Mouse (Mus musculus): ENCODE measurements at regions not wholly inside any gene's neighbourhood (a gene's known extent, or its start where the extent isn't known, plus 50 kb on each side); places are given as distances from the start of the nearest gene placed in this dataset.

- no peak for ATAC-seq (ENCODE audit: low FRiP score)
- Histone ChIP-seq H3K4me1 (no peaks in the 10 kb centered on the region), H3K27me3 (no peaks in the 10 kb centered on the region), H3K4me3 (no peak overlapping the region), H3K27ac (no peak overlapping the region), H3K36me3 (no peaks in the 10 kb centered on the region), H3K4me2 (replicated peaks) (no peak overlapping the region), H3K9me3 (replicated peaks) (no peaks in the 10 kb centered on the region), H3K9ac (no peak overlapping the region)
- WGBS, result 85% methylated on average over 1 of the region's 1 CpGs
Measured at GRCm38 (mm10) chr1:19528871-19529270, 320.2 kb downstream of the Tfap2b start.

DNA sequence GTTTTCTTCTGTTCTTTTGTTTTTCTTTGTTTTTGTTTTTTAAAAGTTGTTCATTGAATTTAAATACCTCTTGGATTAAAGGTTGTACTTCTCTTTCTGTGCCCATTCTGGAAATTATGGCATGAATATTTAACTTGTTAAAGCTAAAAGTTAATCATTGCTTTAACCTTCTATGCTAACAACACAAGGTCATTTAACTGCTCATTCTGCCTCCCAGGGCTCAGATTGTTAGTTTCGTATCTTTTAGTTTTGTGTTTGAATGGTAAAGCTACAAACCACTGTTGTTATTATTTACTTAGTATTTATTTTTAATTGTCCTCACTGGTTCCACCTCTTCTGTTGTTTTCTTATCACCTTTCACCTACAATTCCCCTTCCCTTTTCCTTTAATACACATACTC, 322.7 kb downstream of the Tfap2b start:
- WGBS, result 84% methylated on average over 1 of the region's 1 CpGs
- H3K9ac ChIP-seq, result no peak overlapping the region
- H3K4me3 ChIP-seq, result no peak overlapping the region
- no peaks in the 10 kb centered on the region for H3K36me3 ChIP-seq
- no peak for ATAC-seq (ENCODE audit: low FRiP score)
- no peaks in the 10 kb centered on the region for H3K9me3 ChIP-seq (replicated peaks)
- H3K27me3 ChIP-seq, result no peaks in the 10 kb centered on the region
- H3K27ac ChIP-seq, result no peak overlapping the region
- no peaks in the 10 kb centered on the region for H3K4me1 ChIP-seq
- no peak overlapping the region for H3K4me2 ChIP-seq (replicated peaks)

GRCm38 (mm10) chr1:19534990-19535389, 326.3 kb downstream of the Tfap2b start:
- 58% methylated on average over 2 of the region's 2 CpGs for WGBS

GRCm38 (mm10) chr1:19543011-19543410, 334.3 kb downstream of the Tfap2b start:
- Histone ChIP-seq H3K4me3 (no peak overlapping the region), H3K27me3 (no peaks in the 10 kb centered on the region), H3K4me1 (no peaks in the 10 kb centered on the region), H3K36me3 (no peaks in the 10 kb centered on the region), H3K9me3 (replicated peaks) (no peaks in the 10 kb centered on the region), H3K4me2 (replicated peaks) (no peak overlapping the region), H3K9ac (no peak overlapping the region), H3K27ac (no peak overlapping the region)
- ATAC-seq (ENCODE audit: low FRiP score), result no peak
- 83% methylated on average over 1 of the region's 1 CpGs for WGBS

More at GRCm38 (mm10) chr1:19534990-19535389, 326.3 kb downstream of the Tfap2b start:
- H3K36me3 ChIP-seq, result no peaks in the 10 kb centered on the region
- H3K4me3 ChIP-seq, result no peak overlapping the region
- no peak overlapping the region for H3K9ac ChIP-seq
- no peaks in the 10 kb centered on the region for H3K9me3 ChIP-seq (replicated peaks)
- ATAC-seq (ENCODE audit: low FRiP score), result no peak
- no peak overlapping the region for H3K27ac ChIP-seq
- H3K4me2 ChIP-seq (replicated peaks), result no peak overlapping the region
- no peaks in the 10 kb centered on the region for H3K4me1 ChIP-seq
- H3K27me3 ChIP-seq, result no peaks in the 10 kb centered on the region

DNA sequence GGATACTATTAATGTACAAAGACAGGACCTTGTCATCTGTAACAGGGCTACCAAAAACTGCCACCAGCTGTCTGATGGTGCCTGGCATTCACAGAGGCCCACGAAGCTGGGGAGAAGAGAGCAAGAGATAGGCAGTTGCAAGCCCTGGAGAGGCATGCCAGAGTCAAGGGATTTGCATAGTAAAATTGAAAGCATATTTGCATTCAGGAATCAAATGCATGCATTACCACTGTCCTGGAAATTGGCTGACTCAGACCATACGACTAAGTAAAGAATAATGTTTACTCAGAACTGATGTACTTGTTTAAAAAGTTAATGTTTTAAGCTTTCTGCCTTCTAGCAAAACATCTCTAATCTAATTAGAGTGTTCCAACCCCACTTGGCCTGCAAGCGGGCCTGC, 357.0 kb downstream of the Tfap2b start:
- Histone ChIP-seq H3K4me3 (no peak overlapping the region), H3K27me3 (no peaks in the 10 kb centered on the region), H3K27ac (no peak overlapping the region), H3K9me3 (replicated peaks) (no peaks in the 10 kb centered on the region), H3K4me2 (replicated peaks) (no peak overlapping the region), H3K4me1 (no peaks in the 10 kb centered on the region), H3K36me3 (no peaks in the 10 kb centered on the region), H3K9ac (no peak overlapping the region)
- 77% methylated on average over 3 of the region's 3 CpGs for WGBS
- no peak for ATAC-seq (ENCODE audit: low FRiP score)

DNA sequence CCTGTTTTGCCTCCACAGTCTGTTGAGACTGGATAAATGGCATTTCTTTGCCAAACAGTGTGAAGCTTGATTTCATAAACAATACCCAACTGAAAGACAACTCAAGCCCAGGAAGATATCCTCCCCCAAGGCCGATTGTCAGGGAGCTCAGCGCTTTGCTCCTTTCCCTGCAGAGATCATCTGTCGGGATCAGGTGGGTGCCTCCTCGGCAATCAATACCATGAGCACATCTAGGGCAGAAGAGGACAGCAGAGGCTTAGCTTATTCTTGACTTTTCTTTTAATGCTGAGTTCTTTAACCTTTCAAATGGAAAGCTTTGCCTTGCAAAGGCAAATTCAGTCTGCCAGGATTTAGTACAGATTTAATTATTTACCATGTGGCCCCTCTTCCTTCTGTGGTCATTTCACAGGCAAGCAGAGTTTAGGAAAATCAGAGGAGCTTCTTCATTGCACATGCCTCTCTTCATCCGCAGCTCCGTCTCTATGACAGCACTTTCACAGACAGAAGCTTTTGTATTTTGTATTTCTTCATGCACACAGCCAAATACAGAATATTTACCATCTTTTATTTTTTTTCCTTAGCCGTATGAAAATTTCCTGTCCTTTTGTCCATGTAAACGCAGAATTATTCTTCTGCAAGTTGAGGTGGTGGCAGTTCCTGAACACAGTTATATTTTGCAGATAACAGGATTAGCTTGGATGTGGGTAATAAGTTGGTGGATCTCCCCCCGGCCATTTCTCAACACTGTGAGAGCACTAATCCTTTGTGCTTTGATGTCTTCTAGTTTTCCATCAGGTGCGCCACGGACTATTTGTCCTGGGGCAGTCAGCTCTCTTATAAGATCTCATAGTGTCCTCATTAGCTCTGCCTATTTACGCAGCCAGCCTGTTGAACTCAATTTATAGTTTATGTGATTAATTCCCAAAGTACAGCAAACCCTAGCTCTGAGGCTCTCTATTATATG, 374.6 kb downstream of the Tfap2b start:
- no peaks in the 10 kb centered on the region for H3K27me3 ChIP-seq
- 0 out of 2 replicates have a peak, but pooled peaks cover 2% of the 10 kb centered on the region for H3K4me1 ChIP-seq
- H3K36me3 ChIP-seq, result no peaks in the 10 kb centered on the region
- H3K4me3 ChIP-seq, result no peak overlapping the region
- WGBS, result 64% methylated on average over 12 of the region's 12 CpGs
- H3K9ac ChIP-seq, result no peak overlapping the region
- no peak overlapping the region for H3K27ac ChIP-seq
- no peak overlapping the region for H3K4me2 ChIP-seq (replicated peaks)
- ATAC-seq (ENCODE audit: low FRiP score), result no peak
- H3K9me3 ChIP-seq (replicated peaks), result no peaks in the 10 kb centered on the region

GRCm38 (mm10) chr1:19605506-19605905, 396.8 kb downstream of the Tfap2b start:
- H3K9ac ChIP-seq, result no peak overlapping the region
- H3K27ac ChIP-seq, result no peak overlapping the region
- H3K9me3 ChIP-seq (replicated peaks), result no peaks in the 10 kb centered on the region
- ATAC-seq (ENCODE audit: low FRiP score), result no peak
- WGBS, result 77% methylated on average over 7 of the region's 7 CpGs
- no peaks in the 10 kb centered on the region for H3K27me3 ChIP-seq
- H3K36me3 ChIP-seq, result no peaks in the 10 kb centered on the region
- no peak overlapping the region for H3K4me3 ChIP-seq
- no peak overlapping the region for H3K4me2 ChIP-seq (replicated peaks)
- no peaks in the 10 kb centered on the region for H3K4me1 ChIP-seq

GRCm38 (mm10) chr1:19615688-19616087, 407.0 kb downstream of the Tfap2b start:
- H3K27ac ChIP-seq, result no peak overlapping the region
- no peaks in the 10 kb centered on the region for H3K27me3 ChIP-seq
- no peaks in the 10 kb centered on the region for H3K9me3 ChIP-seq (replicated peaks)
- H3K4me2 ChIP-seq (replicated peaks), result no peak overlapping the region
- 64% methylated on average over 4 of the region's 4 CpGs for WGBS
- H3K9ac ChIP-seq, result no peak overlapping the region
- no peaks in the 10 kb centered on the region for H3K36me3 ChIP-seq
- no peaks in the 10 kb centered on the region for H3K4me1 ChIP-seq
- peak; percentile 68; the same call in 1 of the 2 replicates for ATAC-seq (ENCODE audit: low FRiP score)
- H3K4me3 ChIP-seq, result no peak overlapping the region

DNA sequence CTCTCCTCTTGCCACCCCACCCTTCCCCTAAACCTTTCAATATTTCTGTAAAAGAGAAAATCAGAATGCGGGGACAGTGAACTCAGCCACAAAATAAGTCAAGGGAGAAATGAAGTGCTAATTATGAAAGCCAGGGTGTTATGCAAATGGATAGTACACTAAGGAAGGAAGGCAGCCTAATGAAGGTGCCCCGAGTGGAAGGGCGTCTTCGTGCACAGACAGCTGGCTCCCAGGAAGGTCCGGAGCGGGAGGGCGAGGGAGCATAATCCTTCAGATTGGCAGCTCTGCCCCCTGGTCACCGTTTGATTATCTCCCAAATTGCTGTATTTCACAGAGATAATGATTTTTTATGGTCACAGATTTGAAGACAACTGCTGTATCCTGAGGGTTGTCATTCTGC, 430.4 kb downstream of the Tfap2b start:
- Histone ChIP-seq H3K9me3 (replicated peaks) (no peaks in the 10 kb centered on the region), H3K36me3 (no peaks in the 10 kb centered on the region), H3K27ac (no peak overlapping the region), H3K27me3 (no peaks in the 10 kb centered on the region), H3K4me1 (no peaks in the 10 kb centered on the region), H3K4me2 (replicated peaks) (no peak overlapping the region), H3K9ac (no peak overlapping the region), H3K4me3 (no peak overlapping the region)
- whole genome bisulfite sequencing, result 65% methylated on average over 8 of the region's 8 CpGs
- ATAC-seq (ENCODE audit: low FRiP score), result peak; percentile 52; the same call in 1 of the 2 replicates

DNA sequence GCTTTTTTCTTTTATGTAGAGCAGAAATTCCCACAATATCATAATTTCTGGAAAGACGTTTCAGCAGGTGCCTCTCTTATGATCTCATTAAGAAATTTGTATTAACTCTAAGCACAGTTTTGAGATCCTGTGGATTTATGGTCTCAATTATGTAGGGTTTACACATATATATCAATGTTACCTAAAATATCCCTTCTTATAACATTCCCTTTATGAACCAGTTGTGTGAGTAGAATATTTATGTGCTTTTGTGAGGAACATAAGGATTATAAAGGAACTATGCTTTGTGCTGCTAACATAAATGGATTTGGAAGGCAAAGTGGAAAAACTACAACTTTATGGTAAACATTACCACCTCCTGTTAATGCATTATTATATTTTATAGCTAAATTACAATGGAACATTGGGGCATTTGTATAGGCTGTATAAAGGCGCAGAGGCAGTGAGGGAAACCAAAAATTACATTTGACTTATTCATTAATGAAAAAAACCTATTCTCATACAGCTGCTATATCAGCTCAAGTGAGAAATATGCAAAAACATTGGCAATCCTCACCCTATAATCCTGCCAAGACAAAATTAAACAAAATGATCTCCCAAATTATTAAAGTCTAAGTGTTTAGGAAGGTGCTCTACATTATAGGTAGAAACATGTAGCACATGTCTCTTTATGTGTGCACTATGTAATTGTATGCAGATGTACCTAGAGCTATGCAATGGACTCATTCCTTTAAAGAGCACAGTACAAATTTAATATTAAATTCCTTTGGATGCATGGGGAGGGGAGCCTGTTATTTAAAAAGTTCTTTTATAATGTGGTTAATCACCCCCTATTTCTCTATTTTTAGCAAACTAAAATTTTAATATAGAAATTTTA, 439.2 kb downstream of the Tfap2b start:
- no peaks in the 10 kb centered on the region for H3K4me1 ChIP-seq
- H3K4me2 ChIP-seq (replicated peaks), result no peak overlapping the region
- no peak overlapping the region for H3K9ac ChIP-seq
- no peaks in the 10 kb centered on the region for H3K27me3 ChIP-seq
- 89% methylated on average over 2 of the region's 2 CpGs for WGBS
- no peaks in the 10 kb centered on the region for H3K36me3 ChIP-seq
- ATAC-seq (ENCODE audit: low FRiP score), result no peak
- H3K4me3 ChIP-seq, result no peak overlapping the region
- H3K9me3 ChIP-seq (replicated peaks), result no peaks in the 10 kb centered on the region
- H3K27ac ChIP-seq, result no peak overlapping the region

GRCm38 (mm10) chr1:19662142-19662541, 453.4 kb downstream of the Tfap2b start:
- WGBS, result 85% methylated on average over 5 of the region's 5 CpGs
- H3K36me3 ChIP-seq, result no peaks in the 10 kb centered on the region
- no peaks in the 10 kb centered on the region for H3K27me3 ChIP-seq
- no peaks in the 10 kb centered on the region for H3K4me1 ChIP-seq
- H3K27ac ChIP-seq, result no peak overlapping the region
- H3K9ac ChIP-seq, result no peak overlapping the region
- H3K4me2 ChIP-seq (replicated peaks), result no peak overlapping the region
- no peak for ATAC-seq (ENCODE audit: low FRiP score)
- H3K9me3 ChIP-seq (replicated peaks), result no peaks in the 10 kb centered on the region
- no peak overlapping the region for H3K4me3 ChIP-seq

DNA sequence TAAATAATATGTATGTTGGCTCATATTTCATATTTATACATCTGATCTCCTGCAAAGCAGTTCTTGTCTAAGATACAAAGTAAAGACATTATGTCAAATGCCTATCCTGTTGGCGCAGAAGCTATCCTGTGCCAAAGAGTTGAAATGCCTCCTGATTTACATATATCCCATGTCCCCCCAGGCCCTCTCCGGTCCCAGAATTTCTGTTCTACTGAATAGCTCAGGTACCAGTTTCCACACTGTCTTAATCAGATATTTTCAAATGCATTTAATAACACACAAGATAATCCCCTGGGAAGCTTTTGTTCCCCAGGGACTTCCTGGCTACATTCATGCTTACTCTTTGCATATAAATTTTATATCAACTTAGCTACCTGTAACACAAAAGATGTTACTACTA, 454.1 kb downstream of the Tfap2b start:
- no peaks in the 10 kb centered on the region for H3K27me3 ChIP-seq
- WGBS, result 94% methylated on average over 2 of the region's 2 CpGs
- H3K9ac ChIP-seq, result no peak overlapping the region
- H3K4me1 ChIP-seq, result no peaks in the 10 kb centered on the region
- H3K4me2 ChIP-seq (replicated peaks), result no peak overlapping the region
- no peak overlapping the region for H3K4me3 ChIP-seq
- ATAC-seq (ENCODE audit: low FRiP score), result no peak
- H3K36me3 ChIP-seq, result no peaks in the 10 kb centered on the region
- no peak overlapping the region for H3K27ac ChIP-seq
- H3K9me3 ChIP-seq (replicated peaks), result no peaks in the 10 kb centered on the region
